Mouse (Mus musculus) testis, postnatal 14 days (tissue): ENCODE measurements at regions not wholly inside any gene's neighbourhood (a gene's known extent, or its start where the extent isn't known, plus 50 kb on each side); places are given as distances from the start of the nearest gene placed in this dataset.

Experiments used
- DNase-seq: peaks from one replicate; pipeline ENCODE4 v3.0.0; 2021; ENCODE audit warnings: low spot score

DNA sequence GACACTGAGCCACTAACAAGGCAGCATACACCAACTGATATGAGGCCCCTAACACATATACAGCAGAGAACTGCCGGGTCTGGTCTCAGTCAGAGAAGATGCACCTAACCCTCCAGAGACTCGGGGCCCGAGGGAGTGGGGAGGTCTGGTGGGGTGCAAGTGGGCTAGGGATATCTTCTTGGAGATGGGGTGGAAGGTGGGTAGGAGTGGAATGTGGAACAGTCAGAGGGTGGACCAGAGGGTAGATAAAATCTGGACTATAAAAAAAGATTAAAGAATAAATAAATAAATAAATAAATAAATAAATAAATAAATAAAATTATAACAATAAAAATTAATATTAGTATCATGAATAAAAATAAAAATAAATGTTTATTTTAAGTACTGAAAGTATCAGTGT is 598.2 kb downstream of the Cenpc1 start:
- no peak for DNase-seq
